Mouse (Mus musculus) kidney, embryonic 15.5 days (tissue): Measurements from ENCODE around the gene Pdhb. TPM values are rescaled to one million over a fixed set of nuclear protein-coding genes. Genes with fewer than 3 reads are reported as not detected.

Experiments used
- ATAC-seq: fragments of 200-750 bp; cut with Nextera tagmentation; replicated peaks from 2 replicates; pipeline ENCODE4 v1.8.0; 2017; ENCODE audit warnings: moderate TSS enrichment; ENCODE audit not compliant: low FRiP score
- H3K27ac ChIP-seq: fragments of 300-500 bp; sonication (generic); 2 replicates; pipeline ENCODE4 v1.5.1; 2015; ENCODE audit warnings: mild to moderate bottlenecking, inconsistent platforms
- H3K27me3 ChIP-seq: fragments of 300-500 bp; sonication (generic); 2 replicates; pipeline ENCODE4 v1.6.1; 2015; ENCODE audit warnings: inconsistent platforms
- H3K36me3 ChIP-seq: fragments of 300-500 bp; sonication (generic); 2 replicates; pipeline ENCODE4 v1.6.1; 2015; ENCODE audit warnings: inconsistent platforms
- H3K4me1 ChIP-seq: fragments of 300-500 bp; sonication (generic); 2 replicates; pipeline ENCODE4 v1.6.1; 2015; ENCODE audit warnings: inconsistent platforms
- H3K4me2 ChIP-seq: fragments of 300-500 bp; sonication (generic); 2 replicates; pipeline ENCODE4 v1.6.1; 2015; ENCODE audit warnings: moderate library complexity, mild to moderate bottlenecking, inconsistent platforms
- H3K4me3 ChIP-seq: fragments of 300-500 bp; sonication (generic); replicated peaks from 2 replicates; pipeline ENCODE4 v1.5.1; 2015; ENCODE audit warnings: mild to moderate bottlenecking, inconsistent platforms
- H3K9ac ChIP-seq: fragments of 300-500 bp; sonication (generic); 2 replicates; pipeline ENCODE4 v1.6.1; 2015; ENCODE audit warnings: mild to moderate bottlenecking, inconsistent platforms
- H3K9me3 ChIP-seq: fragments of 300-500 bp; sonication (generic); replicated peaks from 2 replicates; pipeline ENCODE4 v1.6.1; 2016; ENCODE audit warnings: inconsistent platforms
- WGBS: fragments of 180-500 bp; shearing (Covaris S2); methylation state at CpG from one replicate; pipeline ENCODE4 v1.1.7; 2015; ENCODE audit warnings: mixed read lengths; 5-methylcytosine and 5-hydroxymethylcytosine counted together
- polyA plus RNA-seq: library from polyadenylated mRNA; unstranded; fragments of >200 nt; fragmentation: Nextera tagmentation; extraction: Ambion mirVana; gene quantifications from 2 replicates; pipeline ENCODE4 v1.2.1, GENCODE M21; 2015

The Pdhb gene
- 235 and 241 TPM in 2 replicates for polyA plus RNA-seq

DNA sequence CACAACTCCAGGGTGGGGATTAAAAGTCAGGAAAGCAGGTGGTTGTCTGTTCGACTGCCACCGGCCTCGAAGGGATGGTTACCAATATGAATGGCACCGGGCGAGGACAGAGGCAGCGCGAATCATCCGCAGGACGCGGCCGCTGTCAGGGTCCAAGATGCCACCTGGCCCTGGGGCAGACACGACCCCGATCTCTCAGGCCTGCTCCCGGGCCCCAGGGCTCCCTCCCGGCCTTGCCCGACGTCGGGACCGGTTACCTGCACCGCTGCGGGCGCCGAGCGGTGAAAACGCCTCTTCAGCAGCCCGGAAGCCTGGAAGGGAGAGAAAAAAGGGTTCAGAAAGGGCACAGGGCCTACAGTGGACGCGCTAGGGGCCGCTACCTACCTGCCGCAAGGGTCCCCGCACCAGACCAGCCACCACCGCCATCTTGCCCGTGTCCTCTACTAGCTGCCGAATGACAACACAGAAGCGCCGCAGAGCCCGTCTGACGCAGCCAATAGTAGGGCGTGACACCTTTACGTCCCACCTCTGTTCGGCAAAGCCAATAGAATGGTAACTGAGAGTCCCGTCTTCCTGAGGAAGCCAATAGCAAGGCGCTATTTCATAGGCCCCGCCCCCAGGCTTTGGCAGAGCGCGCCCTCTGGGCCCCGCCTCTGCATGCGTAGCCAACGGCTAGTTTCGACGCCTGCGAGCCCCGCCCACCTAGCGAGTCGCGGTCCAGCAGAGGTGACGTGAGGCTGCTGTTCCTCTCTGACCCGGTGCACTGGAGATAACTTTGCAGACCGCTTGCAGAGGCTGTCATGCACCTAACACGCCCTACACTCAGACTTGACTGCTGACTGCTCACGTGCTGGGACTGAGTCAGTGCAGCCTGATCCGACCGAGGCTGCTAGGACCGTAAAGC lies at the start of gene Pdhb:
Pdhb (minus strand) TSS at position 519 of the 904 bp plus-strand sequence.
- Histone ChIP-seq H3K9ac (peak within 1 kb of the TSS; percentile 96), H3K4me1 (peaks cover 14% of the 10 kb centered on the region), H3K9me3 (no peaks in the 10 kb centered on the region), H3K27ac (peak within 1 kb of the TSS; percentile 87), H3K4me3 (peak within 1 kb of the TSS; percentile 98), H3K27me3 (no peaks in the 10 kb centered on the region), H3K36me3 (peaks cover 36% of the 10 kb centered on the region), H3K4me2 (peak within 1 kb of the TSS; percentile 85)
- WGBS: under 1% methylated on average over 64 of the region's 64 CpGs
- peak; percentile 100 for ATAC-seq

- peaks cover 28% of the 10 kb centered on the region for H3K36me3 ChIP-seq
- 97% methylated on average over 16 of the region's 16 CpGs for WGBS
- no peaks in the 10 kb centered on the region for H3K27me3 ChIP-seq
- H3K4me3 ChIP-seq: no peak overlapping the region
- H3K9ac ChIP-seq: no peak overlapping the region
- no peak overlapping the region for H3K27ac ChIP-seq
- no peaks in the 10 kb centered on the region for H3K9me3 ChIP-seq
- no peak for ATAC-seq
- H3K4me2 ChIP-seq: no peak overlapping the region
- peaks cover 18% of the 10 kb centered on the region for H3K4me1 ChIP-seq
These were observed 49.7 kb upstream of the Pdhb start for GRCm38 (mm10) chr14:8222561-8222960.

DNA sequence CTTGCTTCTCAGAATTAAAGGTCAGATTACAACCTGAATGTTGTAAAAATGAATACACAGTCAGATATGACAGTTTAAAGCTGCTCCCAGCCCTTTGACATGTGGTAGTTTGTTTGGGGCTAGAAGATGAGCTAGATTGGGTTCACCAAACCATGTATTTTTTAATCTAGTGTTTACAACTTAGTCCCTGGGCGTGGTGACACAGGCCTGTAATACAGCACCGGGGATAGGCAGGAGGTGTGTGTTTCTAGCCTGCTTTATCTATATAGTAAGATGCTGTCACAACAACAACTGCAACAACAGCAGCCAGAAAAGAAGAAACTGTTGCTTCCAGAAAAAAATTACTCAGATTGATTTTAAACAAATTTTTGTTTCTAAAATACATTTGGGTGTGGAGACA lies 48.1 kb upstream of the Pdhb start:
- Histone ChIP-seq H3K9me3 (no peaks in the 10 kb centered on the region), H3K36me3 (peaks cover 28% of the 10 kb centered on the region), H3K27me3 (no peaks in the 10 kb centered on the region), H3K4me2 (no peak overlapping the region), H3K9ac (no peak overlapping the region), H3K27ac (no peak overlapping the region), H3K4me3 (no peak overlapping the region), H3K4me1 (peaks cover 21% of the 10 kb centered on the region)
- no peak for ATAC-seq
- WGBS: 95% methylated on average over 2 of the region's 2 CpGs

DNA sequence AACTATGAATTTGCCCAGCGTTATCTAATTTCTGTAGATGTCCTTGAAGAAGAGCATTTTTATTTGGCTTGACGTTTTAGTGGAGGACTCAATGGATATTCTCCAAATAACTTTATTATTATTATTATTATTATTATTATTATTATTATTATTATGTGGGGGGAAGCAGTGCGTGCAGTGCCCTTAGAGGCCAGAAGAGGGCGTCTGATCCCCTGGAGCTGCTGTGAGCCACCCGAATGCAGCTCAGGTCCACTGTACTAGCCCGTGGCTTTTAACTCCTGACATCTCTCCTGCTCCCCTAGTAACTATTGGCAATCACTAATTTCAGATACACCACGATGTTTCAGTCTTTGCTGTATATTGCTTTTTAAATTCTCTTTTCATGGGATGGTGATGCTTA lies 47.5 kb upstream of the Pdhb start:
- no peak overlapping the region for H3K4me3 ChIP-seq
- peaks cover 28% of the 10 kb centered on the region for H3K36me3 ChIP-seq
- H3K9ac ChIP-seq: no peak overlapping the region
- H3K4me1 ChIP-seq: peaks cover 27% of the 10 kb centered on the region
- no peak for ATAC-seq
- no peak overlapping the region for H3K27ac ChIP-seq
- no peak overlapping the region for H3K4me2 ChIP-seq
- no peaks in the 10 kb centered on the region for H3K9me3 ChIP-seq
- WGBS: 73% methylated on average over 7 of the region's 7 CpGs
- H3K27me3 ChIP-seq: no peaks in the 10 kb centered on the region

- no peak overlapping the region for H3K27ac ChIP-seq
- peaks cover 28% of the 10 kb centered on the region for H3K36me3 ChIP-seq
- H3K4me2 ChIP-seq: no peak overlapping the region
- ATAC-seq: no peak
- H3K9me3 ChIP-seq: no peaks in the 10 kb centered on the region
- H3K4me3 ChIP-seq: no peak overlapping the region
- peaks cover 30% of the 10 kb centered on the region for H3K4me1 ChIP-seq
- WGBS: 72% methylated on average over 11 of the region's 11 CpGs
- no peak overlapping the region for H3K9ac ChIP-seq
- no peaks in the 10 kb centered on the region for H3K27me3 ChIP-seq
These were observed 47.1 kb upstream of the Pdhb start for GRCm38 (mm10) chr14:8219876-8220275.

GRCm38 (mm10) chr14:8218730-8219380 lies 46.0 kb upstream of the Pdhb start:
- Histone ChIP-seq H3K4me2 (peak overlapping the region; percentile 3; the same call in 1 of the 2 replicates), H3K4me1 (peaks cover 34% of the 10 kb centered on the region), H3K27me3 (no peaks in the 10 kb centered on the region), H3K4me3 (no peak overlapping the region), H3K9ac (no peak overlapping the region), H3K36me3 (peaks cover 26% of the 10 kb centered on the region), H3K9me3 (no peaks in the 10 kb centered on the region), H3K27ac (peak overlapping the region; percentile 81)
- WGBS: 34% methylated on average over 10 of the region's 10 CpGs
- ATAC-seq: no peak

- no peak for ATAC-seq
- Histone ChIP-seq H3K36me3 (peaks cover 22% of the 10 kb centered on the region), H3K4me1 (peaks cover 34% of the 10 kb centered on the region), H3K9me3 (no peaks in the 10 kb centered on the region), H3K9ac (no peak overlapping the region), H3K27me3 (no peaks in the 10 kb centered on the region), H3K4me2 (peak overlapping the region; percentile 3; the same call in 1 of the 2 replicates), H3K27ac (peak overlapping the region; percentile 81), H3K4me3 (no peak overlapping the region)
- 56% methylated on average over 7 of the region's 7 CpGs for WGBS
These were observed 45.4 kb upstream of the Pdhb start for GRCm38 (mm10) chr14:8218238-8218637.

DNA sequence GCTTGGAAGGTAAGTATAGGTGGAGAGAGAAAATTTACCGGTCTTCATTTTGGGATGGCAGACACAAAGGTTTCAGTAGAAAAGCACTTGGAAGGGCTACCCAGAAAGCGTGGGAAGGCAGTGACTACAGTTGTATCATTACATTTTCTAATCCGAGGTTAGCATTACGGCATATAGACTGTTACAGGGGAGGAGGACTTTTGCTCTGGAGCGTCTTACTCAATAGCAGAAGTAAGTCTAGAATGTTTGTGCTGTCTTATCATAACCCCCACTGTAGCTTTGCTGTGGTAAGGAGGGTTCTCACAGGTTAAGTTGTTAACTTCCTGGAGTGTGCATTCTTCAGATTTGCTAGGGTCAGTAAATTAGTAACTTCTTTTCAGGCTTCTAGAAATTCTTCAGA lies 43.3 kb upstream of the Pdhb start:
- peaks cover 2% of the 10 kb centered on the region; the same call in 1 of the 2 replicates for H3K36me3 ChIP-seq
- 64% methylated on average over 5 of the region's 5 CpGs for WGBS
- H3K4me1 ChIP-seq: peaks cover 34% of the 10 kb centered on the region
- H3K9ac ChIP-seq: no peak overlapping the region
- no peaks in the 10 kb centered on the region for H3K9me3 ChIP-seq
- peak overlapping the region; percentile 79 for H3K4me3 ChIP-seq
- no peak overlapping the region for H3K27ac ChIP-seq
- ATAC-seq: no peak
- no peaks in the 10 kb centered on the region for H3K27me3 ChIP-seq
- H3K4me2 ChIP-seq: peak overlapping the region; percentile 82

- no peak overlapping the region for H3K27ac ChIP-seq
- H3K27me3 ChIP-seq: no peaks in the 10 kb centered on the region
- WGBS: 14% methylated on average over 21 of the region's 21 CpGs
- H3K9me3 ChIP-seq: no peaks in the 10 kb centered on the region
- ATAC-seq: no peak
- H3K4me2 ChIP-seq: peak overlapping the region; percentile 82
- no peaks in the 10 kb centered on the region for H3K36me3 ChIP-seq
- H3K4me3 ChIP-seq: peak overlapping the region; percentile 79
- H3K9ac ChIP-seq: 0 out of 2 replicates have a peak overlapping the region, but pooled peaks have one; percentile 1
- H3K4me1 ChIP-seq: peaks cover 34% of the 10 kb centered on the region
These were observed 42.5 kb upstream of the Pdhb start for GRCm38 (mm10) chr14:8215208-8215778.

DNA sequence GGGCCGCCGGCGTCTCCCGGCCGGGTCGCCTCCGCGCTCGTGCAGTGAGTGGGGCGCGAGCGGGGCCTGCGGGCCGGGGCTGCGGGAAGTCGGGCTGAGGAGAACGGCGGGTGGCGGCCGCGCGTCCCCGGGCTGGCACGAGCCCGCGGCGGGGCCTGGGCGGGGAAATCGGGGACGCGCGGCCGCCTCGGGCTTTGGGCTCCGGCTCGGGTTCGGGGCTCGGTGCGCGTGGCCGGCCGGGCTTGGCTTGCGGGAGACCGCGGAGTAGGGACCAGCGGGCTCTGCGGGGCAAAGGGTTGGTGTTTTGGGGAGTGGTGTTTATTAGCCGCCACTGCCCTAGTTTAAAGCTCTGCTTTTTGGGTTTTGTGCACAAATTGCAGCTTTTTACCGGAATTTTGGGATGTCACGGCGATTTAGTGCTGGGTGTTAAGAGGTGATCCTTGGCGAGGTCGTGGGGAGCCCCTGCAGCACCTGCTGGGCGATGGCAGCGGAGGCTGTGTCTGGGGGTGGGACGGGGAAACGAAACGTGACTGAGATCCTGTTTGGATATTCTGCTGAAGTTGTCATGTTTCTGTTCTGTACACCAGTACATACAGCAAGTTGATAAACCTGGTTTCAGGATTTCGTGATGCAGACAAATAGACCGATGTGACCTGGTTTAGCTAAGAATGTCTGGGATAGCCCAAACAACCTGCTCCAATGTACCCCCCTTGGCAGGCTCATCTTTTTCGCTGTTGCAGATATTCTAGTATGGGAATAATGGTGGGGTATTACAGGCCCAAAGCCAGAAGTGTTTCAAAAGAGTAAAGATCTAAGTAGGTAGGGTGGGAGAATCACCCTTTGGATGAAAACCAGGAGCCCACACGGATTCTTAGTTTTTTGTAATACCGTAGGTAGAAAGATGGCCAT lies 41.7 kb upstream of the Pdhb start:
- Histone ChIP-seq H3K9me3 (no peaks in the 10 kb centered on the region), H3K9ac (peak overlapping the region; percentile 91), H3K27me3 (no peaks in the 10 kb centered on the region), H3K4me3 (peak overlapping the region; percentile 79), H3K4me2 (peak overlapping the region; percentile 82), H3K27ac (peak overlapping the region; percentile 92), H3K36me3 (no peaks in the 10 kb centered on the region), H3K4me1 (peaks cover 29% of the 10 kb centered on the region)
- peak; percentile 79 for ATAC-seq
- WGBS: 2% methylated on average over 62 of the region's 63 CpGs

DNA sequence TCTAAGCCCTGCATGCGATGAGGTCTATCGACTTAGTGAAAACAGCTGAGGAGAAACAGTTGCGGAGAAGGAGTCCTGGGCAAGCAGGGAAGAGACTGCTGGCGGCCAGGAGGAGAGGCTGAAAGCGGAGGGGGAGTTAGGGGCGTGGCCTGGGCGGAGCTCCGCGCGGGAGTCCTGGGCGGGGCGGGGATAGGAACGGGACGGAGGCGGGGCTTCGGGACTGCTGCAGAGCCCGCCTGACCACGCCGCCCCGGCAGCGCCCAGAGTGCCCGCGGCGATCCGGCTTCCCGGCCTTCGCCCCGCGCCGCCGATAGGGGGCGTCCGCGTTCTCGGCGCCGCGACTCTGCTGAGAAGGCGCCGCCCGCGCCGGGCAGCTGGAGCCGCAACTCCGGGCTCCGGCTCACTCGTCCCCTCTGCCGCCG lies 41.0 kb upstream of the Pdhb start, which contains the start of gene Kctd6:
Kctd6 (plus strand) TSS at position 338 of the 422 bp plus-strand sequence.
- Histone ChIP-seq H3K27ac (peak within 1 kb of the TSS; percentile 92), H3K36me3 (no peaks in the 10 kb centered on the region), H3K4me2 (peak within 1 kb of the TSS; percentile 82), H3K4me1 (peaks cover 25% of the 10 kb centered on the region), H3K4me3 (peak within 1 kb of the TSS; percentile 79), H3K9ac (peak within 1 kb of the TSS; percentile 91), H3K27me3 (no peaks in the 10 kb centered on the region), H3K9me3 (no peaks in the 10 kb centered on the region)
- peak; percentile 97 for ATAC-seq
- under 1% methylated on average over 30 of the region's 49 CpGs for WGBS
